Mouse (Mus musculus) megakaryocyte, embryonic 14.5 days (primary cell): ENCODE data around the gene Tacr2. TPM values are rescaled to one million over a fixed set of nuclear protein-coding genes. Genes with fewer than 3 reads are reported as not detected.

Source experiments
- H3K27me3 ChIP-seq: replicated peaks from 2 replicates; pipeline ENCODE3; 2012; ENCODE audit warnings: inconsistent platforms
- H3K36me3 ChIP-seq: replicated peaks from 2 replicates; pipeline ENCODE3; 2012; ENCODE audit warnings: low read length, inconsistent platforms, mixed read lengths
- H3K4me1 ChIP-seq: 2 replicates; pipeline ENCODE4 v1.6.1; 2012; ENCODE audit warnings: inconsistent platforms
- H3K4me3 ChIP-seq: replicated peaks from 2 replicates; pipeline ENCODE3; 2012; ENCODE audit warnings: moderate library complexity, mild to moderate bottlenecking, inconsistent platforms
- H3K9me3 ChIP-seq: 2 replicates; pipeline ENCODE4 v1.6.1; 2012; ENCODE audit warnings: inconsistent platforms
- FLI1 ChIP-seq: IDR thresholded peaks from 2 replicates; pipeline ENCODE4 v1.6.1; 2012; ENCODE audit warnings: low read length, inconsistent platforms, mixed read lengths
- GATA1 ChIP-seq: IDR thresholded peaks from 3 replicates; pipeline ENCODE4 v1.6.1; 2012; ENCODE audit warnings: mixed read lengths, low read length, inconsistent platforms, borderline replicate concordance
- polyA plus RNA-seq: library from polyadenylated mRNA; stranded (reverse); fragments of >175 nt; gene quantifications from 2 replicates; pipeline ENCODE4 v1.2.3, GENCODE M21; 2012; ENCODE audit warnings: low replicate concordance; ENCODE audit not compliant: insufficient read depth

Gene Tacr2
- polyA plus RNA-seq, 1 experiment = not detected

DNA sequence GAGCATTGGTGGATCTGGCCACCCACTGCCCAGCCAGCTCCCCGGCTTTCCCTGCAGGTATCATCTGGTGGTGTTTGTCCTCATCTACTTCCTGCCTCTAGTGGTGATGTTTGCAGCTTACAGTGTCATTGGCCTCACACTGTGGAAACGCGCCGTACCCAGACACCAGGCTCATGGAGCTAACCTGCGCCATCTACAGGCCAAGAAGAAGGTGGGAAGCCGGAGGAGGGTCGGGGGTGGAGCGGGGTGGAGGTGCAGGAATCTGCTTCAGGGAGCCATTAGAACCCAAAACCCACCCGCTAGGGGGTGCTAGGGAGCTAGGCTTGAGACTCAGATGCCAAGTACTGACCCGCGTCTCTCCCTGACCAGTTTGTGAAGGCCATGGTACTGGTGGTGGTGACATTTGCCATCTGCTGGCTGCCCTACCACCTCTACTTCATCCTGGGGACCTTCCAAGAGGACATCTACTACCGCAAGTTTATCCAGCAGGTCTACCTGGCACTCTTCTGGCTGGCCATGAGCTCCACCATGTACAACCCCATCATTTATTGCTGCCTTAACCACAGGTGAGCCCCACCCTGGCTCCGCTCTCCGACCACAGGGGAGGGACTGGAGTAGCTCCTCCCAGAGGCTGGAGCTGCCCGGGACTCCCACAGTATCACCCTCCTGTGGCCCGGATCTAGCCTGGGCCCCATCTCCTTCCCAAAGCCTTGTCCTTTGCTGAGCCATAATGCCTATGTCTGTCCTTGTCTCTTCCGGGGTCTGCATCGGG lies 9.1 kb downstream of the Tacr2 start:
- Histone ChIP-seq H3K27me3 (peaks cover 12% of the 10 kb centered on the region), H3K36me3 (no peaks in the 10 kb centered on the region), H3K9me3 (no peaks in the 10 kb centered on the region), H3K4me3 (peak overlapping the region; percentile 64), H3K4me1 (peaks cover 44% of the 10 kb centered on the region)
- TF ChIP-seq GATA1 = no peak
- no peak for TF ChIP-seq FLI1

GRCm38 (mm10) chr10:62264299-62264698 lies 12.1 kb downstream of the Tacr2 start:
- no peak overlapping the region for H3K4me3 ChIP-seq
- H3K36me3 ChIP-seq = peaks cover 20% of the 10 kb centered on the region
- peaks cover 49% of the 10 kb centered on the region for H3K4me1 ChIP-seq
- TF ChIP-seq FLI1 = no peak
- no peak for TF ChIP-seq GATA1
- H3K9me3 ChIP-seq = no peaks in the 10 kb centered on the region
- H3K27me3 ChIP-seq = no peaks in the 10 kb centered on the region

DNA sequence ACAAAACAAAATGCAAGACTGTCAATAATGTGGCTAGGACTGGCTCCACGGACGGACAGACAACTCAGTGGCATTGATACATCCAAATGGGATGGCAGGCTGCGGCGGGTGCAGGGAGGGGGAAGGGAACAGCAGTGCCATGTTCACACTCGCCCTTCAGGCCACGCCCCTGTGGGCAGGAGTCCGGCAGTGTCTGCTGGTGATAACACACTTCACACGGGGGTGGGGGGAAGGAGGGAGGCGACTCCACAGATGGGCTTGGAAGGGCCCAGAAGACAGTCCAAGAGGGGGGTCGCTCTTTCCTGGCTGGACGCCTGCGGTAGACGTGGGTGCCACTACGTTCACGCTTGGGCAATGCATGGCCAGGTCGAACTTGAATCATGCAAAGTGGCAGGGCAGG lies 17.0 kb downstream of the Tacr2 start:
- H3K36me3 ChIP-seq = peaks cover 67% of the 10 kb centered on the region
- H3K27me3 ChIP-seq = no peaks in the 10 kb centered on the region
- H3K9me3 ChIP-seq = no peaks in the 10 kb centered on the region
- TF ChIP-seq GATA1 = no peak
- no peak for TF ChIP-seq FLI1
- peaks cover 34% of the 10 kb centered on the region for H3K4me1 ChIP-seq
- H3K4me3 ChIP-seq = no peak overlapping the region

GRCm38 (mm10) chr10:62275235-62275634 lies 23.0 kb downstream of the Tacr2 start:
- peaks cover 3% of the 10 kb centered on the region; the same call in 1 of the 2 replicates for H3K4me1 ChIP-seq
- no peak overlapping the region for H3K4me3 ChIP-seq
- no peaks in the 10 kb centered on the region for H3K9me3 ChIP-seq
- TF ChIP-seq FLI1 (no peak), GATA1 (no peak)
- peaks cover 96% of the 10 kb centered on the region for H3K36me3 ChIP-seq
- H3K27me3 ChIP-seq = no peaks in the 10 kb centered on the region

- Histone ChIP-seq H3K4me1 (peaks cover 4% of the 10 kb centered on the region; the same call in 1 of the 2 replicates), H3K4me3 (no peak overlapping the region), H3K36me3 (peaks cover 98% of the 10 kb centered on the region), H3K27me3 (no peaks in the 10 kb centered on the region), H3K9me3 (no peaks in the 10 kb centered on the region)
- TF ChIP-seq FLI1 (no peak), GATA1 (no peak)
Observed at GRCm38 (mm10) chr10:62277499-62278293, 25.5 kb downstream of the Tacr2 start.

DNA sequence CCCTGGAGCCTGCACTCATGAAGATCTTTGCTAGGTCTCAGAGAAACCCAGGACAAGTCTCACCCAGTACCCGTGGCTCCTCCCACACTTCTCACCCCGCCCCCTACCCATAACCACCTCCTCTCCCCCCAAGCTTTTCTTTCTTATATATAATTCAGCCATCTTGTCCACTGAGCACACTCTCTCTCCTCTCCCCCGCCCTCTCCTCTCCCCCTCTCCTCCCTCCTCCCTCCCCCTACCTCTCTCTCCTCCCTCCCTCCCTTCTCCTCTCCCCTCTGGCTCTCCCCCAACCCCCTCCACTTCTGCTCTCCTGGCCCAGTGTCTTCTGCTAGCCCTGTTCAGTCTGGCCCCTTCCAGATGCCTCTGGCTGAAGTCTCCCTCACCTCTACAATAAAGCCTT lies 26.8 kb downstream of the Tacr2 start:
- Histone ChIP-seq H3K4me3 (no peak overlapping the region), H3K4me1 (peaks cover 9% of the 10 kb centered on the region; the same call in 1 of the 2 replicates), H3K36me3 (peaks cover 98% of the 10 kb centered on the region), H3K27me3 (no peaks in the 10 kb centered on the region), H3K9me3 (no peaks in the 10 kb centered on the region)
- TF ChIP-seq GATA1 = no peak
- TF ChIP-seq FLI1 = no peak

GRCm38 (mm10) chr10:62279671-62280070 lies 27.4 kb downstream of the Tacr2 start:
- TF ChIP-seq GATA1 (no peak), FLI1 (no peak)
- peaks cover 98% of the 10 kb centered on the region for H3K36me3 ChIP-seq
- H3K27me3 ChIP-seq = no peaks in the 10 kb centered on the region
- peaks cover 9% of the 10 kb centered on the region; the same call in 1 of the 2 replicates for H3K4me1 ChIP-seq
- no peak overlapping the region for H3K4me3 ChIP-seq
- no peaks in the 10 kb centered on the region for H3K9me3 ChIP-seq

DNA sequence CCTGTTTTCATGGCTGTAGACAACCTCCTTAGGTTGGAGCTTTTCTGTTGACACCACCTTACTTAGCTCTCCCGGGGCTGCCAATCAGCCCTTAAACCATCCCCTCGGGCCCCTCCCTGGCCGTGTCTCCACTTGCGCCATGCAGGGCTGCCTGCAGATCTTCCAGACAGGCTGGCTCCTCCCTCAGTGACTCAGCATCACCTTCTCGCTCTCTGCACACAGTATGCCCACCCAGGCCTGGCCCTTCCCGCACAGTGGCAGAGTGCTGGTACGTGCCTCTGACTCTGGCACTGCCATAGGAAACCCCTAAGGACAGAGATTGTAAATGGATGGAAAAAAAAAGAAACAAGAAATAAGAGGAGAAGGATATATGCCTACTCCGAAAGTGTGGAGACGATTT lies 30.5 kb downstream of the Tacr2 start:
- H3K9me3 ChIP-seq = no peaks in the 10 kb centered on the region
- H3K36me3 ChIP-seq = peaks cover 97% of the 10 kb centered on the region
- TF ChIP-seq GATA1 (no peak), FLI1 (no peak)
- peaks cover 11% of the 10 kb centered on the region for H3K4me1 ChIP-seq
- no peaks in the 10 kb centered on the region for H3K27me3 ChIP-seq
- no peak overlapping the region for H3K4me3 ChIP-seq

- TF ChIP-seq FLI1 = no peak
- no peak for TF ChIP-seq GATA1
- Histone ChIP-seq H3K36me3 (peaks cover 97% of the 10 kb centered on the region), H3K4me1 (peaks cover 17% of the 10 kb centered on the region), H3K27me3 (no peaks in the 10 kb centered on the region), H3K4me3 (no peak overlapping the region), H3K9me3 (no peaks in the 10 kb centered on the region)
Observed at GRCm38 (mm10) chr10:62283206-62283792, 31.1 kb downstream of the Tacr2 start.
